In the genomic region with DNA sequence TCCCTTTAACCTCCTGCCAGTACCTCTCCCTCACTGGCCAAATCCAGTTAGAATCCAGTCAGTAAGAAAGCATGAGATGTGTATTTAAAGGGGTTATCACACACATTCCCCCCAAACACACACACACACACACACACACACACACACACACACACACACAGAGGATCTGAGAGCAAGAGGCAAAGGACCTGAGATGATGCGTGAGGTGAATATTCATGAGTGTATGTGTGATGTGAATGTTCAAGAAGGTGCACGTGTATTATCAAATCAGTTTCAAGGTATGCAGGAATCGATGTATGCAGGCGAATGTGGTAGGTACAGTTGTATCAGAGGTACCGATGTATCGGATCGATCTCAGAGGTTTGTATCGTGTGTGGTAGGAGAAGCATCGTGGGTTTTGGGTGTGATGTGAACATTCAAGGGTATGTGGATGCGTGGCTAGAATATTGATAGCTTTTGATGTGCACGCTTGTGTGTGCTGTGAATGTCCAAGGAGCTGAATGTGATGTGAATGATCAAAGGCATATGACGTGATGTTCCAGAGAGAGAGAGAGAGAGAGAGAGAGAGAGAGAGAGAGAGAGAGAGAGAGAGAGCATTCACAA, we compare ENCODE assay signal across 16 mouse cellular contexts. TPM values are rescaled to one million over a fixed set of nuclear protein-coding genes. Genes with fewer than 3 reads are reported as not detected.
"Had no signal": no experiment of that assay in that cellular context is flagged by ENCODE, and none has a peak within 500 bp of the region (broad histone marks: within the 10 kb centered on the region; RNA-seq: fewer than 3 reads in every experiment).

No protein-coding gene starts in this region.

- H3K4me1 ChIP-seq: limb, embryonic 12.5 days; liver, embryonic 13.5 days had no signal

- H3K27ac ChIP-seq: kidney, postnatal 0 days; layer of hippocampus, adult 2 months; limb, embryonic 12.5 days; liver, embryonic 13.5 days; macrophage; neural tube, embryonic 15.5 days had no signal

- H3K4me2 ChIP-seq: limb, embryonic 12.5 days; liver, embryonic 13.5 days; lung, embryonic 15.5 days; neural tube, embryonic 15.5 days had no signal

- H3K27me3 ChIP-seq: lung, embryonic 15.5 days had no signal

- H3K9me3 ChIP-seq: limb, embryonic 12.5 days; liver, embryonic 13.5 days; lung, embryonic 15.5 days; neural tube, embryonic 15.5 days had no signal

- ATAC-seq: liver, postnatal 0 days had no signal

- DNase-seq: kidney, adult 9 months; kidney, postnatal 36 days; liver; liver, embryonic 13.5 days; liver, postnatal 0 days; lung, postnatal 14 days; right cerebral cortex, adult 18-20 months; right cerebral cortex, postnatal 25 days had no signal

- H3K4me3 ChIP-seq: layer of hippocampus, adult 2 months; limb, embryonic 12.5 days; liver, embryonic 13.5 days; lung, embryonic 15.5 days; megakaryocyte, embryonic 14.5 days; myocyte; neural tube, embryonic 15.5 days had no signal

- H3K9ac ChIP-seq: limb, embryonic 12.5 days; liver, embryonic 13.5 days; liver, postnatal 0 days; lung, embryonic 15.5 days; neural tube, embryonic 15.5 days had no signal

RNA-seq across cellular contexts. Expression of a gene that starts 30.2 kb away (rescaled TPM):
- polyA plus RNA-seq: macrophage had no signal
